Mouse (Mus musculus): ENCODE results near the gene 1700109H08Rik.

- no peak for TF ChIP-seq CTCF (IDR thresholded peaks at IDR 0.05; ENCODE audit: low read depth, low read length)
- TF ChIP-seq EP300 (IDR thresholded peaks at IDR 0.05; ENCODE audit: insufficient read depth, low read depth, low read length) = no peak
Measured at GRCm38 (mm10) chr5:3598766-3599165, 27.4 kb downstream of the 1700109H08Rik start.

All from ES-Bruce4 (cell line).